Mouse (Mus musculus): Measurements from ENCODE around the gene Vti1a. TPM values are rescaled to one million over a fixed set of nuclear protein-coding genes. Genes with fewer than 3 reads are reported as not detected.
A peak's percentile ranks its signal among the peaks of the same experiment; 100 is the strongest.

Gene Vti1a
- polyA plus RNA-seq, 1 experiment from 2014 or later = 24.2 TPM

DNA sequence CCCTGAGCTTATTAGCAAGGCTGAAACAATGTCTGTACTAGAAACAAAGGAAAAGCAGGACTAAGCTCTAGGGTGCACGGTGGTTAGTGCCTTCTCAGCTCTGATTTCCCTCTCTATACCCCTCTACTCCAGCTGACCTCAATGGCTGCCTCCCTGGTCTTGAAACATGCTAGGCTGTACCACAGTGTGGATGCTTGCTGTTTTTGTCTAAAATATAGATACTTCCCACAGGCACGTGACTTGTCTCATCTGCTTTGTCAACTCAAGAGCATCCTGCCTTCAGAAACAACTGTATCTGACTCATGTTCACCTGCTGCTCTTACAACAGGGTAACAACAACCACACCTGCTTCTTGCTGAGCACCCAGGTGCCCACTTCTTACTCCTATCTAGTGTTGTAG, 18.6 kb upstream of the Vti1a start:
- Histone ChIP-seq H3K27me3 (ENCODE audit: control insufficient read depth, insufficient read depth, low read length) (no peaks in the 10 kb centered on the region), H3K36me3 (ENCODE audit: control insufficient read depth, insufficient read depth, low read length) (peaks cover 14% of the 10 kb centered on the region; the same call in 1 of the 2 replicates), H3K4me3 (ENCODE audit: low read depth, low read length) (no peak overlapping the region), H3K4me1 (ENCODE audit: control insufficient read depth, insufficient read depth, low read length) (no peaks in the 10 kb centered on the region), H3K9ac (ENCODE audit: low read length) (no peak overlapping the region), H3K4me2 (ENCODE audit: low read depth, severe bottlenecking) (no peak overlapping the region), H3K9me3 (ENCODE audit: control insufficient read depth, low read length) (no peaks in the 10 kb centered on the region), H3K27ac (replicated peaks; ENCODE audit: low read depth, low read length) (no peak overlapping the region)
- ATAC-seq (ENCODE audit: insufficient number of reproducible peaks, low FRiP score, low TSS enrichment, low read depth) = no peak
- DNase-seq (ENCODE audit: low spot score) = no peak
- WGBS = 93% methylated on average over 2 of the region's 2 CpGs

DNA sequence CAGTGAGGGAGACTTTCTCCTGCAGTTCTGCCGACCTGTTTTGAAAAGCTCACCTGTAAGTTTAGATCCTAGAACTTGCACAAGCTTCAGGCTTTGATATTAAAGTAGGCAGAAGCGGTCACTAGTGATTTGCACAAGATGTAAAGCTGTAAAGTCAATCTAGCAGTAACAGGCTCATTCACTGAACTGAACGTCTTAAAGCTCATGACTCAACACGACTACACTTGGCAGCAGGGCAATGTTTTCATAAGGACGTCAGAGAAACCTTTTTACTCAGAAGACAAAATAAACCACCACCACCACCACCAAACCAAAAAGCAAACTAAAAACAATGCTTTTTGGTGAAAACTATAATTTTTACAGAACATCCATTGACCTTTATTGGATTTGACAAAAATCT, 18.1 kb upstream of the Vti1a start:
- WGBS = 90% methylated on average over 5 of the region's 5 CpGs
- H3K4me2 ChIP-seq (ENCODE audit: low read depth, severe bottlenecking) = no peak overlapping the region
- no peak overlapping the region for H3K9ac ChIP-seq (ENCODE audit: low read length)
- H3K27me3 ChIP-seq (ENCODE audit: control insufficient read depth, insufficient read depth, low read length) = no peaks in the 10 kb centered on the region
- H3K36me3 ChIP-seq (ENCODE audit: control insufficient read depth, insufficient read depth, low read length) = peaks cover 14% of the 10 kb centered on the region
- H3K4me1 ChIP-seq (ENCODE audit: control insufficient read depth, insufficient read depth, low read length) = no peaks in the 10 kb centered on the region
- ATAC-seq (ENCODE audit: insufficient number of reproducible peaks, low FRiP score, low TSS enrichment, low read depth) (no peak), DNase-seq (ENCODE audit: low spot score) (no peak)
- H3K9me3 ChIP-seq (ENCODE audit: control insufficient read depth, low read length) = no peaks in the 10 kb centered on the region
- H3K4me3 ChIP-seq (ENCODE audit: low read depth, low read length) = no peak overlapping the region
- no peak overlapping the region for H3K27ac ChIP-seq (replicated peaks; ENCODE audit: low read depth, low read length)

DNA sequence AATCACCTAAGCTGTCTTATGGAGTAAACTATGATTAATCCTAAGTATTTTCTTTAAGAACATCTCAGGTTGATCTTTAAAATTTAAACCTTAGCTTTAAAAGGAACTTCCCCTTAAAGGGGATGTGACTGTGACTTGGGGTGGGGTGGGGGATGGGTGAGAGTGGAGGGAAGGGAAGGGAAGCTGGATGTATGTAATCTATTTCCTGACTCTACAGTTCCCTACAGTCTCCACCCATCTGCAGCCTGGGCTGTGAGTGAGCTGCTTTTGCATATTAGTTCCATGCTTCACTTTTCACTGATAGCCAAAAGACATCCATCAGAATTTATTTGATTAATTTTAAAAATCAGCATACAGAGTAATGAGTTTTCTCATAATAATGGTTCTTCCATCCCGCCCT, 16.7 kb upstream of the Vti1a start:
- Histone ChIP-seq H3K4me2 (ENCODE audit: low read depth, severe bottlenecking) (no peak overlapping the region), H3K27ac (replicated peaks; ENCODE audit: low read depth, low read length) (no peak overlapping the region), H3K4me3 (ENCODE audit: low read depth, low read length) (no peak overlapping the region), H3K4me1 (ENCODE audit: control insufficient read depth, insufficient read depth, low read length) (no peaks in the 10 kb centered on the region), H3K9ac (ENCODE audit: low read length) (no peak overlapping the region), H3K9me3 (ENCODE audit: control insufficient read depth, low read length) (no peaks in the 10 kb centered on the region), H3K27me3 (ENCODE audit: control insufficient read depth, insufficient read depth, low read length) (no peaks in the 10 kb centered on the region), H3K36me3 (ENCODE audit: control insufficient read depth, insufficient read depth, low read length) (peaks cover 18% of the 10 kb centered on the region)
- WGBS = 95% methylated on average over 1 of the region's 1 CpGs
- DNase-seq (ENCODE audit: low spot score) (no peak), ATAC-seq (ENCODE audit: insufficient number of reproducible peaks, low FRiP score, low TSS enrichment, low read depth) (no peak)

DNA sequence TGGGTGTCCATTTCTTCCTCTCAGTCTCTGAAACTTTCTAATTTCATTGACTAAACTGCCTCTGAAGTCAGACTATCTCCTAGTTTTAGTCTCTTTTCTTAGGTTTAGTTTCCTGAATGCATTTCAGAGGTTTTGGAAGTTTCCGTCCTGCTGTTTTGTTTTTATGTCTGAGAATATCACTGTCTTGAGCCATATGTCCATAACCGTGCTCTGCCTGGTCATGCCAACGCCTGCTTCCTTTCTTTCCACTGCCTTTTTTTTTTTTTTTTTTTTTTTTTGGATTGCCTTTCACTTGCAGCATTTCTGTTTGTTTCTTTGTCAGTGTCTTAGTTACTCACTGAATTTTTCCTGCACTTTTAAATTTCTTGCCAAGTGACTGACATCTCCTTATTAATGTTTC, 15.6 kb upstream of the Vti1a start:
- H3K9ac ChIP-seq (ENCODE audit: low read length) = no peak overlapping the region
- H3K27ac ChIP-seq (replicated peaks; ENCODE audit: low read depth, low read length) = no peak overlapping the region
- no peaks in the 10 kb centered on the region for H3K27me3 ChIP-seq (ENCODE audit: control insufficient read depth, insufficient read depth, low read length)
- no peaks in the 10 kb centered on the region for H3K4me1 ChIP-seq (ENCODE audit: control insufficient read depth, insufficient read depth, low read length)
- 93% methylated on average over 3 of the region's 3 CpGs for WGBS
- H3K36me3 ChIP-seq (ENCODE audit: control insufficient read depth, insufficient read depth, low read length) = peaks cover 14% of the 10 kb centered on the region
- no peak overlapping the region for H3K4me2 ChIP-seq (ENCODE audit: low read depth, severe bottlenecking)
- H3K4me3 ChIP-seq (ENCODE audit: low read depth, low read length) = no peak overlapping the region
- H3K9me3 ChIP-seq (ENCODE audit: control insufficient read depth, low read length) = no peaks in the 10 kb centered on the region
- DNase-seq (ENCODE audit: low spot score) (no peak), ATAC-seq (ENCODE audit: insufficient number of reproducible peaks, low FRiP score, low TSS enrichment, low read depth) (no peak)

DNA sequence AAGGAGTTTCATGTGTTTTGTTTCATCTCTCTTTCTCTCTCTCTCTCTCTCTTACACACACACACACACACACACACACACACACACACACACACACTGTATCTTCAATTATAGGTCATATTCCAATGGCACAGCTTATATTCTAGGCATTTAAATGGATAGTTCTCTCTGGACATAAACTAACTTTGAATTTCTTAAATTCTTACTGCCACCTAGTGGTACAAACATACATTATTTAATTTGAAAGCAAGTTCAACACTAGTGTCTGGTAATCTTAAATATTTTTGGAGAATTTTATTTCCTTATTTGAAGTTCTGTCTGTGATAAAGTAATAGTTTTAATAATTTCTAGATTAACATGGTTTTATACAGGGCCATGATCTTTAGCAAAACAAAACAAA, 11.1 kb upstream of the Vti1a start:
- no peak overlapping the region for H3K4me2 ChIP-seq (ENCODE audit: low read depth, severe bottlenecking)
- DNase-seq (ENCODE audit: low spot score) = no peak
- ATAC-seq (ENCODE audit: insufficient number of reproducible peaks, low FRiP score, low TSS enrichment, low read depth) = no peak
- H3K4me3 ChIP-seq (ENCODE audit: low read depth, low read length) = no peak overlapping the region
- no peaks in the 10 kb centered on the region for H3K4me1 ChIP-seq (ENCODE audit: control insufficient read depth, insufficient read depth, low read length)
- H3K27me3 ChIP-seq (ENCODE audit: control insufficient read depth, insufficient read depth, low read length) = no peaks in the 10 kb centered on the region
- no peaks in the 10 kb centered on the region for H3K9me3 ChIP-seq (ENCODE audit: control insufficient read depth, low read length)
- no peak overlapping the region for H3K27ac ChIP-seq (replicated peaks; ENCODE audit: low read depth, low read length)
- H3K9ac ChIP-seq (ENCODE audit: low read length) = no peak overlapping the region
- H3K36me3 ChIP-seq (ENCODE audit: control insufficient read depth, insufficient read depth, low read length) = peaks cover 11% of the 10 kb centered on the region

DNA sequence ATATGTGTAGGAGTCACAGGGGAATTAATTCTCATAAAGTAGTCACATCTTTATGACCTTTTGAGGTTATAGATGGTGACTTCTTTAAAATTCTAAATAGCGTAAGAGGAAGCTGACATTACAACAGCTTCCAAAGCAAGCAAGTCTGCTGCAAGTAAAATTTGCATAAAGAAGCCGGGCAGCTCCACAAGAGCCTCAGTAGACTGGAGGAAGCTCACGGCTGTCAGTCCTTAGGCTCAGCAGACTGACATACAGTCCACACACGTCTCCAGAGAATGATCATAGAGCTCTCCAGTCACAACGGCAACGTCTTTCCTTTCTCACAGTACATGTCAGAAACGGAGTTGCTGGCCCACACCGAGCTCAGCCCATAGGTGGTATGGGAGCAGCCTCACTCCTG, 4.2 kb upstream of the Vti1a start:
- ATAC-seq (ENCODE audit: insufficient number of reproducible peaks, low FRiP score, low TSS enrichment, low read depth) = no peak
- peaks cover 8% of the 10 kb centered on the region; the same call in 1 of the 2 replicates for H3K36me3 ChIP-seq (ENCODE audit: control insufficient read depth, insufficient read depth, low read length)

DNA sequence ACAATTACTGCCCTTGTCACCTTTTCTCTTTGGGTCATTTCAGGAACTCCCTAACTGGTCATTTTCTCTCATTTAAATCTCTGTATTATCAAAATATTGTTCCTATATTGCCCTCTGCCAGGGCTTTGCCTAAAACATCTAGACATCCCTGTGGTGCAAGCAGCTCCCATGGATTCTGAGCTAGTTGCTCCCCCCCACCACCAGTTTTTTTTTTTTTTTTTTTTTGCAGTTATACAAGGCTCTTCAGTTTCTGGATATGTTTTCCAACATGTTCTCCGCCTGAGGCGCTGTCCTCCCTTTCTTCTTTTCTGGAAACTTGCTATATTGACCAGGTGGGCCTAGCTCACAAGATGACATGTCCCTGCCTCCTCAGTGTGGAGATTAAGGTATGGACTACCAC, 2.4 kb upstream of the Vti1a start:
- WGBS = 95% methylated on average over 2 of the region's 2 CpGs
- ATAC-seq (ENCODE audit: insufficient number of reproducible peaks, low FRiP score, low TSS enrichment, low read depth) = no peak

More for the DNA sequence above, 4.2 kb upstream of the Vti1a start:
- no peak overlapping the region for H3K9ac ChIP-seq (ENCODE audit: low read length)
- no peaks in the 10 kb centered on the region for H3K27me3 ChIP-seq (ENCODE audit: control insufficient read depth, insufficient read depth, low read length)
- no peak overlapping the region for H3K27ac ChIP-seq (replicated peaks; ENCODE audit: low read depth, low read length)
- no peak for DNase-seq (ENCODE audit: low spot score)
- 90% methylated on average over 8 of the region's 8 CpGs for WGBS
- H3K4me1 ChIP-seq (ENCODE audit: control insufficient read depth, insufficient read depth, low read length) = peaks cover 6% of the 10 kb centered on the region
- H3K9me3 ChIP-seq (ENCODE audit: control insufficient read depth, low read length) = no peaks in the 10 kb centered on the region
- H3K4me3 ChIP-seq (ENCODE audit: low read depth, low read length) = no peak overlapping the region
- no peak overlapping the region for H3K4me2 ChIP-seq (ENCODE audit: low read depth, severe bottlenecking)

DNA sequence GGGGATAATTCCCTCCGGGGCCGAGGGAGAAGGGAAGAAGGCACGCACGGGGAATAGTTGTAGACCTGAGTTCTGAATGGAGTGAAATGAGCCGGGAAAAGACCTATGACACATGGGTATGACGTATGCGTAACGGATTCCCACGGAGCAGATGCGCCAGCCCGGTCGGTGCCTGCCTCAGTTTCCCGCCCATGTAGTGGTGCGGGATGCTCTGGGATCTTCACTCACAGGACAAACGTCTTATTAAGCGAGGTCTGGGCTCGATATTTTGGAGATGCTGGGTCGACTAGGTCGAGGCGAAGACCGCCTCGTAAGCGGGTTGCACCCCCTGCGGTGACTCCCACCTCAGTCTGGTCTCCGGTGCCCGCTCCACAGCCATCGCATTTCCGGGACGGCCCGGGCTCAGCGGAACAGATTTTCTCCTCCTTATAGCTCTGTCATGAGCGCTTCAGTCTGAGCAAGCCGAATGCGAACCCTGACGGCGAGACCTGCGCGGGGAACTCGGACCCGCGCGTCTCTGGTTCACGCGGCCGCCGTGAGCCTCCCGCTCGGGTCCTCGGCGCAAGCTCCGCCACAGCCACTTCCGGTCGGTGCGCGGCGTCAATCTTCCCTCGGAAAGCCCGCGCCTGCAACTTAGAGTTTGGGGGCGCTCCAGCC, 515 bp upstream of the Vti1a start, which contains the start of gene Zdhhc6:
TSS of gene Zdhhc6 (minus strand) at position 581 of the 657 bp plus-strand sequence.
- ATAC-seq (ENCODE audit: insufficient number of reproducible peaks, low FRiP score, low TSS enrichment, low read depth) = peak; percentile 76
- Histone ChIP-seq H3K27ac (replicated peaks; ENCODE audit: low read depth, low read length) (peak within 1 kb of the TSS; percentile 6; the same call in 1 of the 2 replicates), H3K9ac (ENCODE audit: low read length) (peak within 1 kb of the TSS; percentile 68), H3K4me1 (ENCODE audit: control insufficient read depth, insufficient read depth, low read length) (peaks cover 6% of the 10 kb centered on the region), H3K4me2 (ENCODE audit: low read depth, severe bottlenecking) (peak within 1 kb of the TSS; percentile 87), H3K4me3 (ENCODE audit: low read depth, low read length) (peak within 1 kb of the TSS; percentile 68), H3K27me3 (ENCODE audit: control insufficient read depth, insufficient read depth, low read length) (no peaks in the 10 kb centered on the region), H3K9me3 (ENCODE audit: control insufficient read depth, low read length) (no peaks in the 10 kb centered on the region), H3K36me3 (ENCODE audit: control insufficient read depth, insufficient read depth, low read length) (peaks cover 4% of the 10 kb centered on the region; the same call in 1 of the 2 replicates)
- DNase-seq (ENCODE audit: low spot score) = peak; percentile 89
- under 1% methylated on average over 60 of the region's 60 CpGs for whole genome bisulfite sequencing

More for the DNA sequence above, 2.4 kb upstream of the Vti1a start:
- no peaks in the 10 kb centered on the region for H3K9me3 ChIP-seq (ENCODE audit: control insufficient read depth, low read length)
- peaks cover 8% of the 10 kb centered on the region; the same call in 1 of the 2 replicates for H3K36me3 ChIP-seq (ENCODE audit: control insufficient read depth, insufficient read depth, low read length)
- H3K4me2 ChIP-seq (ENCODE audit: low read depth, severe bottlenecking) = no peak overlapping the region
- DNase-seq (ENCODE audit: low spot score) = no peak
- no peak overlapping the region for H3K27ac ChIP-seq (replicated peaks; ENCODE audit: low read depth, low read length)
- H3K9ac ChIP-seq (ENCODE audit: low read length) = no peak overlapping the region
- peaks cover 6% of the 10 kb centered on the region for H3K4me1 ChIP-seq (ENCODE audit: control insufficient read depth, insufficient read depth, low read length)
- H3K27me3 ChIP-seq (ENCODE audit: control insufficient read depth, insufficient read depth, low read length) = no peaks in the 10 kb centered on the region
- no peak overlapping the region for H3K4me3 ChIP-seq (ENCODE audit: low read depth, low read length)

DNA sequence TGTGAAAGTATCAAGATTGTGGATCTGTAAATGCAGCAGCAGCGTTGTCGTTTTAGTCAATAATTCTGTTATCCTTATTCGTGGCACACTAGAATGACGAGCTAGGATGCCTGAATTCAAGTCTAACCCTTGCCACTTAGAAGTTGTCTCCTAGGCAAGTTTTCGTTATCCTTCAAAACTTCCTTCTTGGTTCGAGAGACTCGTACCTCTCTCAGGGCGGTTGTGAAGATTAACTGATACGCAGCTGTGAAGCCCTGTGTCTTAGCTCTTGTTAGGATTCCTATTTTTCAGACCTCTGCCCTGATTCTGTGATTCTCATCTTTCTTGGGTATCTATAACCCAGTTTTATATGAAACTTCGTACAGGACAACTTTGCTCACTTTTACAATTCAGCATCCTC, 806 bp downstream of the Vti1a start:
- no peak overlapping the region for H3K27ac ChIP-seq (replicated peaks; ENCODE audit: low read depth, low read length)
- DNase-seq (ENCODE audit: low spot score) (no peak), ATAC-seq (ENCODE audit: insufficient number of reproducible peaks, low FRiP score, low TSS enrichment, low read depth) (no peak)
- peak overlapping the region; percentile 68 for H3K4me3 ChIP-seq (ENCODE audit: low read depth, low read length)
- H3K4me2 ChIP-seq (ENCODE audit: low read depth, severe bottlenecking) = peak overlapping the region; percentile 87; the same call in 1 of the 2 replicates
- H3K9me3 ChIP-seq (ENCODE audit: control insufficient read depth, low read length) = no peaks in the 10 kb centered on the region
- 63% methylated on average over 10 of the region's 10 CpGs for WGBS
- peaks cover 6% of the 10 kb centered on the region for H3K4me1 ChIP-seq (ENCODE audit: control insufficient read depth, insufficient read depth, low read length)
- 0 out of 2 replicates have a peak, but pooled peaks cover 1% of the 10 kb centered on the region for H3K36me3 ChIP-seq (ENCODE audit: control insufficient read depth, insufficient read depth, low read length)
- no peaks in the 10 kb centered on the region for H3K27me3 ChIP-seq (ENCODE audit: control insufficient read depth, insufficient read depth, low read length)
- no peak overlapping the region for H3K9ac ChIP-seq (ENCODE audit: low read length)
